Mouse (Mus musculus) brown adipose tissue, adult 24 weeks (tissue): ENCODE data around the gene Gm11564. TPM values are rescaled to one million over a fixed set of nuclear protein-coding genes. Genes with fewer than 3 reads are reported as not detected.
"Not testable (repeated sequence)": the region's sequence is repeated elsewhere in the genome, so short reads cannot be mapped to it uniquely, and the experiment has no call there.

Source experiments
- H3K27ac ChIP-seq: fragments of 200-500 bp; replicated peaks from 2 replicates; pipeline ENCODE4 v1.5.1; 2012; ENCODE audit warnings: low read depth, mild to moderate bottlenecking, low read length
- H3K4me1 ChIP-seq: fragments of 200-500 bp; 2 replicates; pipeline ENCODE4 v1.6.1; 2012; ENCODE audit warnings: low read length, mixed read lengths; ENCODE audit not compliant: control insufficient read depth, insufficient read depth, insufficient read length
- H3K4me3 ChIP-seq: fragments of 200-500 bp; 2 replicates; pipeline ENCODE4 v1.5.1; 2012; ENCODE audit warnings: low read depth, mild to moderate bottlenecking, low read length, moderate library complexity; ENCODE audit not compliant: insufficient read depth
- polyA plus RNA-seq: library from polyadenylated mRNA; stranded (reverse); fragments of >200 nt; gene quantifications from 2 replicates; pipeline ENCODE4 v1.2.4, GENCODE M21; 2012; ENCODE audit not compliant: missing spikeins, insufficient read depth, insufficient read length

Gm11564 gene
- polyA plus RNA-seq: not detected in 2 replicates

DNA sequence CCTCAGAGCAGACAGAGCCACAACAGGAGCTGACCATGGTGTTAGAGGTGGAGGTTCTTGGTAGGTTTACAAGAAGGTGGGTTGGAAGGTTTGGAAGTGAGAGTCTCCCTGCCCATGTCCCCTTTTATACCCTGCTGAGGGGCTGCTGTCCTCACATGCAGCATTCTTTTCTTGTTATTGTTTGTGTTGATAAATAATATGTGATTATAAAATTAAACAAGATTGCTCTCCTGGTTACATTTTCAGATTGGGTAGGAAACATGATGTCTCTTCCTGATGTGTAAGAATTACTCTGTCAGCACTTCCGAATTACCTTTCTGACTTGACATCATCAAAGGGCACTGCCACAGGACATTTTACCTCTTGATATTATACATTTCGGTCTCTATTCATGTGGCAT is at the start of gene Gm11564:
TSS of gene Gm11564 (minus strand) at position 101 of the 400 bp plus-strand sequence.
- H3K4me3 ChIP-seq, H3K27ac ChIP-seq, H3K4me1 ChIP-seq: not testable (repeated sequence)

DNA sequence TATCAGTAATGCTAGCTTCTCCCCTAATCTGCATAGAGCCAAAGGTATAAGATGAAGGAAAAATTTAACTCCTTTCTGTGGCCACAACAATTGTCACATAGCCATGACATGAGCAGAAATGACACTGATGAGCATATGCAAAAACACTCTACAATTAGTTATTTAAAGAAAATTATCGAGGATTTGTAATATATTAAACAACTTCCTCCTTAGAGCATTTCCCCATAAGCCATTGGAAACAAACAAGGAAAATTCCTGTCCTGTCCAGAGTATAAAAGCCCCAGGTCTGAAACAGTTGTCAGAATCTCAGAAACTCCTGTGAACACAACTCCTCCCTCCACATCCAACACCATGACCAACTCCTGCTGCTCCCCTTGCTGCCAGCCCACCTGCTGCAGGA is 48.7 kb upstream of the Gm11564 start, which contains the start of gene Gm11559:
TSS of gene Gm11559 (plus strand) at position 301 of the 400 bp plus-strand sequence.
- H3K4me1 ChIP-seq, H3K27ac ChIP-seq, H3K4me3 ChIP-seq: not testable (repeated sequence)

DNA sequence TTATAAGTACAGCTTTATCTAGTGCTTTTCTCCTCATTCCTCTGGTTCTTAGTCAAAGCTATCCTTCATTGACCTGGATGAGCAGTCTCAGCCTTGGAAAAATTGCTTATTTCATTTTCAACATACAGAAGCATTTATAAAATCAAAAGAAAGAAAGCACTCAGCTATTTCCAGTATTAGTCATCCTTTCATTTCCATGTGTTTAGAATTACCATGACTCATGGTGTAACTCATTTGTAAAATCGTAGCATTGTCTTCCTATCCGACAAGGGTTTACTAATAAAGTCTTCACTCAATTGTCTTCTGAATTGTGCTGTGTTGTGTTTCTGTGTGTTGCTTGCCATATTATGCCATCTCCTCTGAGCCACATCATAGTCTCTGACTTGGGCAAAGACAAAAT is 43.3 kb upstream of the Gm11564 start:
- Histone ChIP-seq H3K4me3 (no peak overlapping the region), H3K4me1 (no peaks in the 10 kb centered on the region), H3K27ac (no peak overlapping the region)

DNA sequence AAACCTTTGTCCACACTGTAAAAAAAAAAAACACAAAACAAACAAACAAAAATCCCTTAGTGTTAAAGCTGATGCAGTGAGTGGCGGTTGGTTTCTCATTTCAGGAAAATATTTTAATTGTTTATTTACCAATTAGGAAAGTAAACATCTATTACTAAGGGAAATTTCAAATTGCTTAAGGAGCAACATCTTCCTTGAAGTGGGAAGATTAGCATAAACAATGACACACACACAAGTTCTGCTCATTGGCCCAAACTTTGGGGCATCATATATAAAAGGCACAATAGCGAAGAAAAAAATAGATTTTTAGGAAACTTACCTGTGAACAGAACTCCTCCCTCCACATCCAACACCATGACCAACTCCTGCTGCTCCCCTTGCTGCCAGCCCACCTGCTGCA is 42.2 kb upstream of the Gm11564 start, which contains the start of gene Gm11568:
TSS of gene Gm11568 (plus strand) at position 301 of the 400 bp plus-strand sequence.
- Histone ChIP-seq H3K4me1 (no peaks in the 10 kb centered on the region), H3K27ac (no peak within 1 kb of the TSS), H3K4me3 (no peak within 1 kb of the TSS)

DNA sequence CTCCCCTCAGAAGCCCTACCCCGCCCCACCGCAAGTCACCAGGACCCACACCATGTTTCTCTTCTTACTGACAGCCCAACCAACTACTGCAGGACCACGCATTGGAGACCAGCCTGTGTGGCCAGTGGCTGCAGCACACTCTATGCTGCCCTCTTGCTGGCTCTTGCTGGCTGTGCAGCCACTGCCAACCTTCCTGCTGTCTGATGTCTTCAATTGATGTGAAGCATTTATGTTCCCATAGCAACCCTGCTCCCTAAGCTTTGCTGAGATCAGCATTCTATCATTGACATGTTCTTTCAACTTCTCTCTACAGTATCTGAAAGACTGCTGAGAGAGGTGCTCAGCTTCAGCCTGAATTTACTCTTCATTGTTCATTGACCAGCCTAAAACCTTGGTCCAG is 38.7 kb upstream of the Gm11564 start:
- no peak overlapping the region for H3K27ac ChIP-seq
- no peak overlapping the region for H3K4me3 ChIP-seq
- no peaks in the 10 kb centered on the region for H3K4me1 ChIP-seq

DNA sequence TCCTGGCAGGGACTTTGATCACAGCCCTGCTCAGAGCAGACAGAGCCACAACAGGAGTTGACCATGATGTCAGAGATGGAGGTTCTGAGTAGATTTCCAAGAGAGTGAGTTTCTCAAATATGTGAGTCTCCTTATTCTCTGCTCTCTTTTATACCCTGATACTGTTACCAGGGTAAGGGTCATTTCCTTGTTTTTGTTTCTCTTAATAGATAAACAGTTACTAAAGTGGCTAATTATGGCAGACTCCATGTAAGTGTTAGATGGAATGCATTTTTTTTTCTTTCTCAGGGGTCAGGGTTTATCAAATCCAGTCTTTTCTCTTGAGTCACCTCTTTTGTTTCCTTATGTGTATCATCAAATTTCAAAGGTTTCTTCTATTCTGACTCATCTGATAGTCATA is 36.0 kb upstream of the Gm11564 start, which contains the start of gene Krtap4-16:
TSS of gene Krtap4-16 (minus strand) at position 101 of the 400 bp plus-strand sequence.
- Histone ChIP-seq H3K4me3 (no peak within 1 kb of the TSS), H3K27ac (no peak within 1 kb of the TSS), H3K4me1 (no peaks in the 10 kb centered on the region)

DNA sequence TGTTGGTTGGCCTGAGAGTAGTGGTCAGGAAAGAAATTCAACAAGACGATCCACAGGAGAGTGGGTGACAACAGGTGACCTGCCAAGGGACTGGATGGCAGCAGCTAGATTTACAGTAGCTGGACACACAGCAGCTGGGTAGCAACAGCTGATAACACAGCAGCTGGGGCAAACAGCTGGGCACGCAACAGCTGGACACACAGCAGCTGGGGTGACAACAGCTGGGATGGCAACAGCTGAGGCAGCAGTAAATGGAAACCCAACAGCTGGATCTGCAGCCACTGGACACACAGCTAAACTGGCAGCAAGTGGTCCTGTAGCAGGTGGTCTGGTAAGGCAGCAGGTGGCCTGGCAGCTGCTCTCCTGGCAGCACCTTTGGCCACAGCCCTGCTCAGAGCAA is 31.3 kb upstream of the Gm11564 start:
- Histone ChIP-seq H3K27ac (no peak overlapping the region), H3K4me1 (no peaks in the 10 kb centered on the region), H3K4me3 (no peak overlapping the region)

DNA sequence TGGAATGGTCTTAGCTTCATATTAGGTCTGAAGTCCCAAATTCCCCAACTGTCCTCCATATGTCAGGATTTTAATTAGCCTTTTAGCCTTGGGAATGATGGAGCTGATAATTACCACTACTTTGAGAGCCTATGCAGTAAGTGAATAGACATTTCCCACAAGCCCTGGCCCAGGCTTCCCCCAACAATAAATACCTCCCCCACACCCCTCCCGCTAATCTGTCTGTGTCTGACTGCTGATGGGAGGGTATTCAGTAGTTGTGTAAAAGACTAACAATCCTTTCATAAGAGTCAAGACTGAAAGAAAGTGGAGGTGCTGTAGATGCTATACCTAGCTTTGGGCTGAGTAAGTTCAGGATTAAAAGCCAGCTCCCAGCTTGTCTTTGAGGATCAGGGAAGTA is 26.7 kb upstream of the Gm11564 start:
- no peak overlapping the region for H3K27ac ChIP-seq
- H3K4me3 ChIP-seq: no peak overlapping the region
- no peaks in the 10 kb centered on the region for H3K4me1 ChIP-seq

DNA sequence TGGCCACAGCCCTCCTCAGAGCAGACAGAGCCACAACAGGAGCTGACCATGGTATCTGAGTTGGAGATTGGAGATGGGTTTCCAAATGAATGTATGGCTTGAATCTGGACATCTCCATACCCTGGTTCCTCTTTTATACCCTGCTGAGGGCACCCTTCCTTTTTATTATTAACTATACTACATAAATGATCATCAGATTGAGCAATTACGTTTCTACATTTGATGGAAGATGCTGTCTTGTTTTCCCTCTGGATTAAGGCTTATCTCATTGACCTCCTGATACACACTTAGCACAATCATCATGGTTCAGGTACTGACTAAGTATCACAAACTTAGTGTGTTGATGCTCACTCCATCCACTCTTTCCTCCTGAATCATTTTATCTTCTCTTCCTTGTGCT is 22.5 kb upstream of the Gm11564 start, which contains the start of gene 2300003K06Rik:
TSS of gene 2300003K06Rik (minus strand) at position 101 of the 400 bp plus-strand sequence.
- Histone ChIP-seq H3K27ac (no peak within 1 kb of the TSS), H3K4me3 (no peak within 1 kb of the TSS), H3K4me1 (no peaks in the 10 kb centered on the region)

DNA sequence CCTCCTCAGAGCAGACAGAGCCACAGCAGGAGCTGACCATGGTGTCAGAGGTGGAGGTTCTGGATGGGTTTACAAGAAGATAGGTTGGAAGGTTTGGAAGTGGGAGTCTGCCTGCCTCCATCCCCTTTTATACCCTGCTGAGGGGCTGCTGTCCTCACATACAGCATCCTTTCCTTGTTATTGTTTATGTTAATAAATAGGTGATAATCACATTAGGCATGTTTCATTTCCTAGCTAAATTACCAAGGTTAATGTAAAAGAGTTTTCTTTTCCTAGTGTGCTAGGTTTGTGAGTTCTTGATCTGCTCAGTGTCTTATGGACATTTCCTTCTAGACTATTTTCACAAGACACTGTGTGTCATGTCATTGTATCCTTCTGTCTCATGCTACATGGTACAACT is 5.7 kb downstream of the Gm11564 start, which contains the start of gene Krtap4-13:
TSS of gene Krtap4-13 (minus strand) at position 101 of the 400 bp plus-strand sequence.
- H3K27ac ChIP-seq, H3K4me3 ChIP-seq, H3K4me1 ChIP-seq: not testable (repeated sequence)

DNA sequence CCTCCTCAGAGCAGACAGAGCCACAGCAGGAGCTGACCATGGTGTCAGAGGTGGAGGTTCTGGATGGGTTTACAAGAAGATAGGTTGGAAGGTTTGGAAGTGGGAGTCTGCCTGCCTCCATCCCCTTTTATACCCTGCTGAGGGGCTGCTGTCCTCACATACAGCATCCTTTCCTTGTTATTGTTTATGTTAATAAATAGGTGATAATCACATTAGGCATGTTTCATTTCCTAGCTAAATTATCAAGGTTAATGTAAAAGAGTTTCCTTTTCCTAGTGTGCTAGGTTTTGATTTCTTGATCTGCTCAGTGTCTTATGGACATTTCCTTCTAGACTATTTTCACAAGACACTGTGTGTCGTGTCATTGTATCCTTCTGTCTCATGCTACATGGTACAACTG is 11.1 kb downstream of the Gm11564 start, which contains the start of gene Gm11554:
TSS of gene Gm11554 (minus strand) at position 101 of the 400 bp plus-strand sequence.
- not testable (repeated sequence) for H3K27ac ChIP-seq, H3K4me3 ChIP-seq, H3K4me1 ChIP-seq

DNA sequence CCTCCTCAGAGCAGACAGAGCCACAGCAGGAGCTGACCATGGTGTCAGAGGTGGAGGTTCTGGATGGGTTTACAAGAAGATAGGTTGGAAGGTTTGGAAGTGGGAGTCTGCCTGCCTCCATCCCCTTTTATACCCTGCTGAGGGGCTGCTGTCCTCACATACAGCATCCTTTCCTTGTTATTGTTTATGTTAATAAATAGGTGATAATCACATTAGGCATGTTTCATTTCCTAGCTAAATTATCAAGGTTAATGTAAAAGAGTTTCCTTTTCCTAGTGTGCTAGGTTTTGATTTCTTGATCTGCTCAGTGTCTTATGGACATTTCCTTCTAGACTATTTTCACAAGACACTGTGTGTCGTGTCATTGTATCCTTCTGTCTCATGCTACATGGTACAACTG is 16.6 kb downstream of the Gm11564 start, which contains the start of gene Gm11569:
TSS of gene Gm11569 (minus strand) at position 101 of the 400 bp plus-strand sequence.
- not testable (repeated sequence) for H3K4me1 ChIP-seq, H3K27ac ChIP-seq, H3K4me3 ChIP-seq

DNA sequence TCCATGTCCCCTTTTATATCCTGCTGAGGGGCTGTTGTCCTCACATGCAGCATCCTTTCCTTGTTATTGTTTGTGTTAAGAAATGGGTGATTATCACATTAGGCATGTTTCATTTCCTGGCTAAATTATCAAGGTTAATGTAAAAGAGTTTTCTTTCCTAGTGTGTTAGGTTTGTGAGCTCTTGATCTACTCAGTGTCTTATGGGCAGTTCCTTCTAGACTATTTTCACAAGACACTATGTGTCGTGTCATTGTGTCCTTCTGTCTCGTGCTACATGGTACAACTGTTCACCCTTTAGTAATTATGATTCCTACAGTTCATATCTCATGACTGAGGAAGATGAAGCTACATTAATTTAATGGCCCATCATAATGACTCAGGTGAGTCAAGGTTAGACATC is 22.1 kb downstream of the Gm11564 start, which contains the start of gene Gm11596:
TSS of gene Gm11596 (minus strand) at position 101 of the 400 bp plus-strand sequence.
- Histone ChIP-seq H3K4me3 (no peak within 1 kb of the TSS), H3K4me1 (no peaks in the 10 kb centered on the region), H3K27ac (no peak within 1 kb of the TSS)

DNA sequence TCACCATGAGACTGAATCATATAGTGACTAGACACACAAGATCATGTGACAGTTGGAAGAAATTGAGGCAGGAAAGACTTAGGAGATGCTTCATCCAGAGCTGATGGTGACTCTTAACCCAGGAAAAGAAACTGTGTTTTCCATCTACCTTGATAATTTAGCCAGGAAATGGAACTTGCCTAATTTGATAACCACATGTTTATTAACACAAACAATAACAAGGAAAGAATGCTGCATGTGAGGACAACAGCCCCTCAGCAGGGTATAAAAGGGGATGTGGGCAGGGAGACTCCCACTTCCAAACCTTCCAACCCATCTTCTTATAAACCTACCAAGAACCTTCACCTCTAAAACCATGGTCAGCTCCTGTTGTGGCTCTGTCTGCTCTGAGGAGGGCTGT is 30.6 kb downstream of the Gm11564 start, which contains the start of gene Krtap4-9:
TSS of gene Krtap4-9 (plus strand) at position 301 of the 400 bp plus-strand sequence.
- H3K27ac ChIP-seq, H3K4me3 ChIP-seq, H3K4me1 ChIP-seq: not testable (repeated sequence)

DNA sequence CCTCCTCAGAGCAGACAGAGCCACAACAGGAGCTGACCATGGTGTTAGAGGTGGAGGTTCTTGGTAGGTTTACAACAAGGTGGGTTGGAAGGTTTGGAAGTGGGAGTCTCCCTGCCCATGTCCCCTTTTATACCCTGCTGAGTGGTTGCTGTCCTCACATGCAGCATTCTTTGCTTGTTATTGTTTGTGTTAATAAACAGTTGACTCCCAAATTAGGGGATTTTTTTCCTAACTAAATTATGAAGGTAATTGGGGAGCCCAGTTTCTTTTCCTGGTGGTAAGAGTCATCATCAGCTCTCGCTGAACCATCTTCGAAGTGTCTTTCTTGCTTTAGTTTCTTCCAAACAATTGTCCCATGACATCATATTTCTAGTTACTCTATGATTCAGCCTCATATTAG is 34.9 kb downstream of the Gm11564 start, which contains the start of gene Krtap4-8:
TSS of gene Krtap4-8 (minus strand) at position 101 of the 400 bp plus-strand sequence.
- Histone ChIP-seq H3K4me3 (no peak within 1 kb of the TSS), H3K4me1 (no peaks in the 10 kb centered on the region), H3K27ac (no peak within 1 kb of the TSS)

DNA sequence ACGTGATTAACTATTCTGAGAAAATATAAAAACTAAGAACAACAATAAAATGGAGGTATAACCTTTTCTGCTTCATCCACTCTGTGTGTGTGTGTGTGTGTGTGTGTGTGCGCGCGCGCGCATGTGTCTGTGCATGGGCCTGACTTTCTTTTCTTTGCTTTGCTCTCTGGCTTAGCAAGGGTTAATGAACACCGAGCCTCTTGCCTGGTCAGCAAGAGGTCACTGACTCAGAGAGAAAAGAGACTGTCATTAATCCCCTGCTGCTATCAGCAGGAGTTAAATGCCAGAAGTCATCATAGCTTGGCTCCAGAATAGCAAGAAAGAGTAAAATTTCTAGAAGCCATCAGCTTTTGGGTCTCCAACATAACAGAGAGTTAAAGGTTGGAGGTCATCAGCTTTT is 37.1 kb downstream of the Gm11564 start:
- Histone ChIP-seq H3K4me3 (no peak overlapping the region), H3K4me1 (no peaks in the 10 kb centered on the region), H3K27ac (no peak overlapping the region)
